Mouse (Mus musculus) kidney, embryonic 15.5 days (tissue): ENCODE measurements around the gene Adam19. TPM values are rescaled to one million over a fixed set of nuclear protein-coding genes. Genes with fewer than 3 reads are reported as not detected.
A peak's percentile ranks its signal among the peaks of the same experiment; 100 is the strongest.

Source experiments
- ATAC-seq: fragments of 200-750 bp; cut with Nextera tagmentation; replicated peaks from 2 replicates; pipeline ENCODE4 v1.8.0; 2017; ENCODE audit warnings: moderate TSS enrichment; ENCODE audit not compliant: low FRiP score
- H3K27ac ChIP-seq: fragments of 300-500 bp; sonication (generic); 2 replicates; pipeline ENCODE4 v1.5.1; 2015; ENCODE audit warnings: mild to moderate bottlenecking, inconsistent platforms
- H3K27me3 ChIP-seq: fragments of 300-500 bp; sonication (generic); 2 replicates; pipeline ENCODE4 v1.6.1; 2015; ENCODE audit warnings: inconsistent platforms
- H3K36me3 ChIP-seq: fragments of 300-500 bp; sonication (generic); 2 replicates; pipeline ENCODE4 v1.6.1; 2015; ENCODE audit warnings: inconsistent platforms
- H3K4me1 ChIP-seq: fragments of 300-500 bp; sonication (generic); 2 replicates; pipeline ENCODE4 v1.6.1; 2015; ENCODE audit warnings: inconsistent platforms
- H3K4me2 ChIP-seq: fragments of 300-500 bp; sonication (generic); 2 replicates; pipeline ENCODE4 v1.6.1; 2015; ENCODE audit warnings: moderate library complexity, mild to moderate bottlenecking, inconsistent platforms
- H3K4me3 ChIP-seq: fragments of 300-500 bp; sonication (generic); replicated peaks from 2 replicates; pipeline ENCODE4 v1.5.1; 2015; ENCODE audit warnings: mild to moderate bottlenecking, inconsistent platforms
- H3K9ac ChIP-seq: fragments of 300-500 bp; sonication (generic); 2 replicates; pipeline ENCODE4 v1.6.1; 2015; ENCODE audit warnings: mild to moderate bottlenecking, inconsistent platforms
- H3K9me3 ChIP-seq: fragments of 300-500 bp; sonication (generic); replicated peaks from 2 replicates; pipeline ENCODE4 v1.6.1; 2016; ENCODE audit warnings: inconsistent platforms
- WGBS: fragments of 180-500 bp; shearing (Covaris S2); methylation state at CpG from one replicate; pipeline ENCODE4 v1.1.7; 2015; ENCODE audit warnings: mixed read lengths; 5-methylcytosine and 5-hydroxymethylcytosine counted together
- polyA plus RNA-seq: library from polyadenylated mRNA; unstranded; fragments of >200 nt; fragmentation: Nextera tagmentation; extraction: Ambion mirVana; gene quantifications from 2 replicates; pipeline ENCODE4 v1.2.1, GENCODE M21; 2015

Adam19 gene
- polyA plus RNA-seq, 1 experiment from 2014 or later, result 17.9 TPM

GRCm38 (mm10) chr11:46115411-46116173 lies 59.8 kb downstream of the Adam19 start:
- Histone ChIP-seq H3K9me3 (no peaks in the 10 kb centered on the region), H3K4me1 (peaks cover 33% of the 10 kb centered on the region), H3K27me3 (no peaks in the 10 kb centered on the region), H3K4me2 (no peak overlapping the region), H3K27ac (peak overlapping the region; percentile 59; the same call in 1 of the 2 replicates), H3K4me3 (no peak overlapping the region), H3K9ac (no peak overlapping the region), H3K36me3 (peaks cover 40% of the 10 kb centered on the region)
- 38% methylated on average over 9 of the region's 9 CpGs for WGBS
- peak; percentile 41; the same call in 1 of the 2 replicates for ATAC-seq

GRCm38 (mm10) chr11:46116510-46116909 lies 60.7 kb downstream of the Adam19 start:
- H3K4me1 ChIP-seq, result peaks cover 33% of the 10 kb centered on the region
- ATAC-seq, result 0 out of 2 replicates have a peak, but pooled peaks have one; percentile 24
- peaks cover 49% of the 10 kb centered on the region for H3K36me3 ChIP-seq

GRCm38 (mm10) chr11:46119624-46120023 lies 63.8 kb downstream of the Adam19 start:
- Histone ChIP-seq H3K27me3 (no peaks in the 10 kb centered on the region), H3K4me3 (no peak overlapping the region), H3K9ac (no peak overlapping the region), H3K36me3 (peaks cover 53% of the 10 kb centered on the region), H3K9me3 (no peaks in the 10 kb centered on the region), H3K4me2 (no peak overlapping the region), H3K27ac (peak overlapping the region; percentile 41; the same call in 1 of the 2 replicates), H3K4me1 (peaks cover 30% of the 10 kb centered on the region)
- ATAC-seq, result peak; percentile 75
- WGBS, result 15% methylated on average over 4 of the region's 4 CpGs

More at GRCm38 (mm10) chr11:46116510-46116909, 60.7 kb downstream of the Adam19 start:
- 0 out of 2 replicates have a peak overlapping the region, but pooled peaks have one; percentile 59 for H3K27ac ChIP-seq
- H3K4me3 ChIP-seq, result no peak overlapping the region
- no peak overlapping the region for H3K9ac ChIP-seq
- H3K4me2 ChIP-seq, result no peak overlapping the region
- no peaks in the 10 kb centered on the region for H3K27me3 ChIP-seq
- no peaks in the 10 kb centered on the region for H3K9me3 ChIP-seq
- WGBS, result 59% methylated on average over 2 of the region's 2 CpGs

- Histone ChIP-seq H3K4me3 (no peak overlapping the region), H3K9ac (no peak overlapping the region), H3K27ac (peak overlapping the region; percentile 41; the same call in 1 of the 2 replicates), H3K27me3 (no peaks in the 10 kb centered on the region), H3K36me3 (peaks cover 52% of the 10 kb centered on the region), H3K9me3 (no peaks in the 10 kb centered on the region), H3K4me1 (peaks cover 26% of the 10 kb centered on the region), H3K4me2 (no peak overlapping the region)
- ATAC-seq, result no peak
- WGBS, result 85% methylated on average over 10 of the region's 10 CpGs
These were observed 64.3 kb downstream of the Adam19 start for GRCm38 (mm10) chr11:46120084-46120483.

GRCm38 (mm10) chr11:46121666-46122065 lies 65.9 kb downstream of the Adam19 start:
- Histone ChIP-seq H3K4me3 (no peak overlapping the region), H3K9me3 (no peaks in the 10 kb centered on the region), H3K27me3 (no peaks in the 10 kb centered on the region), H3K36me3 (peaks cover 56% of the 10 kb centered on the region), H3K4me1 (peaks cover 10% of the 10 kb centered on the region; the same call in 1 of the 2 replicates), H3K27ac (no peak overlapping the region), H3K4me2 (no peak overlapping the region), H3K9ac (no peak overlapping the region)
- ATAC-seq, result no peak
- 81% methylated on average over 4 of the region's 4 CpGs for WGBS

- H3K36me3 ChIP-seq, result peaks cover 63% of the 10 kb centered on the region
- H3K9ac ChIP-seq, result no peak overlapping the region
- no peak overlapping the region for H3K27ac ChIP-seq
- peaks cover 15% of the 10 kb centered on the region; the same call in 1 of the 2 replicates for H3K4me1 ChIP-seq
- ATAC-seq, result no peak
- WGBS, result 85% methylated on average over 4 of the region's 4 CpGs
- H3K9me3 ChIP-seq, result no peaks in the 10 kb centered on the region
- H3K4me3 ChIP-seq, result no peak overlapping the region
- no peak overlapping the region for H3K4me2 ChIP-seq
- no peaks in the 10 kb centered on the region for H3K27me3 ChIP-seq
These were observed 67.1 kb downstream of the Adam19 start for GRCm38 (mm10) chr11:46122875-46123274.

GRCm38 (mm10) chr11:46123328-46123866 lies 67.6 kb downstream of the Adam19 start:
- no peak overlapping the region for H3K9ac ChIP-seq
- peaks cover 59% of the 10 kb centered on the region for H3K36me3 ChIP-seq
- H3K27ac ChIP-seq, result no peak overlapping the region
- no peaks in the 10 kb centered on the region for H3K9me3 ChIP-seq
- peaks cover 15% of the 10 kb centered on the region; the same call in 1 of the 2 replicates for H3K4me1 ChIP-seq
- no peak overlapping the region for H3K4me3 ChIP-seq
- ATAC-seq, result no peak
- H3K27me3 ChIP-seq, result no peaks in the 10 kb centered on the region
- H3K4me2 ChIP-seq, result no peak overlapping the region
- WGBS, result 93% methylated on average over 8 of the region's 8 CpGs

GRCm38 (mm10) chr11:46125093-46125834 lies 69.5 kb downstream of the Adam19 start:
- H3K9ac ChIP-seq, result no peak overlapping the region
- no peak for ATAC-seq
- no peaks in the 10 kb centered on the region for H3K9me3 ChIP-seq
- no peak overlapping the region for H3K27ac ChIP-seq
- no peak overlapping the region for H3K4me3 ChIP-seq
- peaks cover 5% of the 10 kb centered on the region; the same call in 1 of the 2 replicates for H3K4me1 ChIP-seq
- peaks cover 59% of the 10 kb centered on the region for H3K36me3 ChIP-seq
- no peaks in the 10 kb centered on the region for H3K27me3 ChIP-seq
- WGBS, result 93% methylated on average over 12 of the region's 12 CpGs
- H3K4me2 ChIP-seq, result no peak overlapping the region

- peaks cover 63% of the 10 kb centered on the region for H3K36me3 ChIP-seq
- WGBS, result 93% methylated on average over 7 of the region's 7 CpGs
- H3K4me2 ChIP-seq, result no peak overlapping the region
- ATAC-seq, result no peak
- no peak overlapping the region for H3K27ac ChIP-seq
- no peaks in the 10 kb centered on the region for H3K27me3 ChIP-seq
- peaks cover 5% of the 10 kb centered on the region; the same call in 1 of the 2 replicates for H3K4me1 ChIP-seq
- no peak overlapping the region for H3K4me3 ChIP-seq
- no peaks in the 10 kb centered on the region for H3K9me3 ChIP-seq
- H3K9ac ChIP-seq, result no peak overlapping the region
These were observed 70.0 kb downstream of the Adam19 start for GRCm38 (mm10) chr11:46125835-46126229.

- no peak overlapping the region for H3K9ac ChIP-seq
- no peaks in the 10 kb centered on the region for H3K27me3 ChIP-seq
- ATAC-seq, result no peak
- peaks cover 63% of the 10 kb centered on the region for H3K36me3 ChIP-seq
- no peak overlapping the region for H3K4me2 ChIP-seq
- H3K27ac ChIP-seq, result no peak overlapping the region
- peaks cover 5% of the 10 kb centered on the region; the same call in 1 of the 2 replicates for H3K4me1 ChIP-seq
- H3K9me3 ChIP-seq, result no peaks in the 10 kb centered on the region
- H3K4me3 ChIP-seq, result no peak overlapping the region
- 93% methylated on average over 7 of the region's 7 CpGs for WGBS
These were observed 70.5 kb downstream of the Adam19 start for GRCm38 (mm10) chr11:46126317-46126716.

GRCm38 (mm10) chr11:46126827-46127410 lies 71.1 kb downstream of the Adam19 start:
- 92% methylated on average over 11 of the region's 11 CpGs for WGBS
- Histone ChIP-seq H3K4me2 (no peak overlapping the region), H3K4me3 (no peak overlapping the region), H3K4me1 (peaks cover 5% of the 10 kb centered on the region; the same call in 1 of the 2 replicates), H3K36me3 (peaks cover 64% of the 10 kb centered on the region), H3K9ac (no peak overlapping the region), H3K27me3 (no peaks in the 10 kb centered on the region), H3K27ac (peak overlapping the region; percentile 67), H3K9me3 (no peaks in the 10 kb centered on the region)
- ATAC-seq, result no peak
